Mouse (Mus musculus) heart, embryonic 10.5 days (tissue): ENCODE data around the gene Osbpl8. TPM values are rescaled to one million over a fixed set of nuclear protein-coding genes. Genes with fewer than 3 reads are reported as not detected.

Experiments used
- DNase-seq: peaks from one replicate; pipeline ENCODE4 v3.0.0-alpha.2; 2017; ENCODE audit warnings: low spot score
- H3K27ac ChIP-seq: fragments of 300-500 bp; sonication (generic); 2 replicates; pipeline ENCODE4 v1.5.1; 2016; ENCODE audit warnings: mild to moderate bottlenecking
- H3K27me3 ChIP-seq: fragments of 300-500 bp; sonication (generic); 2 replicates; pipeline ENCODE4 v1.6.1; 2016; ENCODE audit warnings: mild to moderate bottlenecking; ENCODE audit not compliant: poor library complexity, insufficient read depth, severe bottlenecking
- H3K36me3 ChIP-seq: fragments of 300-500 bp; sonication (generic); 2 replicates; pipeline ENCODE4 v1.6.1; 2016; ENCODE audit warnings: mild to moderate bottlenecking, moderate library complexity
- H3K4me1 ChIP-seq: fragments of 300-500 bp; sonication (generic); 2 replicates; pipeline ENCODE4 v1.6.1; 2016; ENCODE audit warnings: mild to moderate bottlenecking
- H3K4me3 ChIP-seq: fragments of 300-500 bp; sonication (generic); 2 replicates; pipeline ENCODE4 v1.5.1; 2016; ENCODE audit warnings: mild to moderate bottlenecking, moderate library complexity
- H3K9me3 ChIP-seq: fragments of 300-500 bp; sonication (generic); 2 replicates; pipeline ENCODE4 v1.6.1; 2016; ENCODE audit warnings: mild to moderate bottlenecking, moderate library complexity
- WGBS: fragments of 180-500 bp; shearing (Covaris S2); methylation state at CpG from one replicate; pipeline ENCODE4 v1.1.7; 2016; 5-methylcytosine and 5-hydroxymethylcytosine counted together
- polyA plus RNA-seq: library from polyadenylated mRNA; unstranded; fragments of >200 nt; fragmentation: Nextera tagmentation; extraction: Ambion mirVana; gene quantifications from 2 replicates; pipeline ENCODE4 v1.2.1, GENCODE M21; 2016

The Osbpl8 gene
- 11.5 and 18.2 TPM in 2 replicates for polyA plus RNA-seq

GRCm38 (mm10) chr10:111164304-111165218 is at the start of gene Osbpl8:
Gene Osbpl8 (plus strand): TSS chr10:111164752.
- H3K27me3 ChIP-seq, result no peaks in the 10 kb centered on the region
- no peaks in the 10 kb centered on the region for H3K9me3 ChIP-seq
- under 1% methylated on average over 84 of the region's 84 CpGs for WGBS
- no peaks in the 10 kb centered on the region for H3K36me3 ChIP-seq
- peaks cover 28% of the 10 kb centered on the region for H3K4me1 ChIP-seq
- DNase-seq, result peak; percentile 99
- H3K27ac ChIP-seq, result peak within 1 kb of the TSS; percentile 97
- H3K4me3 ChIP-seq, result peak within 1 kb of the TSS; percentile 97

- Histone ChIP-seq H3K4me3 (no peak overlapping the region), H3K27me3 (no peaks in the 10 kb centered on the region), H3K27ac (no peak overlapping the region), H3K9me3 (no peaks in the 10 kb centered on the region), H3K4me1 (peaks cover 4% of the 10 kb centered on the region; the same call in 1 of the 2 replicates), H3K36me3 (no peaks in the 10 kb centered on the region)
- DNase-seq, result no peak
- 63% methylated on average over 7 of the region's 7 CpGs for WGBS
Measured at GRCm38 (mm10) chr10:111117198-111117845, 47.2 kb upstream of the Osbpl8 start.

- no peaks in the 10 kb centered on the region for H3K9me3 ChIP-seq
- no peaks in the 10 kb centered on the region for H3K36me3 ChIP-seq
- no peaks in the 10 kb centered on the region for H3K27me3 ChIP-seq
- H3K4me1 ChIP-seq, result peaks cover 4% of the 10 kb centered on the region; the same call in 1 of the 2 replicates
- no peak overlapping the region for H3K27ac ChIP-seq
- WGBS, result 73% methylated on average over 9 of the region's 9 CpGs
- no peak for DNase-seq
- no peak overlapping the region for H3K4me3 ChIP-seq
Measured at GRCm38 (mm10) chr10:111118292-111118691, 46.3 kb upstream of the Osbpl8 start.

GRCm38 (mm10) chr10:111118991-111119650 is 45.4 kb upstream of the Osbpl8 start:
- Histone ChIP-seq H3K27ac (no peak overlapping the region), H3K4me1 (peaks cover 4% of the 10 kb centered on the region; the same call in 1 of the 2 replicates), H3K36me3 (no peaks in the 10 kb centered on the region), H3K27me3 (no peaks in the 10 kb centered on the region), H3K4me3 (no peak overlapping the region), H3K9me3 (no peaks in the 10 kb centered on the region)
- no peak for DNase-seq
- WGBS, result 59% methylated on average over 3 of the region's 3 CpGs

GRCm38 (mm10) chr10:111119756-111120155 is 44.8 kb upstream of the Osbpl8 start:
- no peaks in the 10 kb centered on the region for H3K36me3 ChIP-seq
- no peak overlapping the region for H3K4me3 ChIP-seq
- peaks cover 4% of the 10 kb centered on the region; the same call in 1 of the 2 replicates for H3K4me1 ChIP-seq
- no peaks in the 10 kb centered on the region for H3K27me3 ChIP-seq
- DNase-seq, result no peak
- no peaks in the 10 kb centered on the region for H3K9me3 ChIP-seq
- no peak overlapping the region for H3K27ac ChIP-seq

- Histone ChIP-seq H3K36me3 (no peaks in the 10 kb centered on the region), H3K9me3 (no peaks in the 10 kb centered on the region), H3K4me3 (no peak overlapping the region), H3K4me1 (no peaks in the 10 kb centered on the region), H3K27me3 (no peaks in the 10 kb centered on the region), H3K27ac (no peak overlapping the region)
- 71% methylated on average over 10 of the region's 10 CpGs for WGBS
- no peak for DNase-seq
Measured at GRCm38 (mm10) chr10:111122864-111123398, 41.6 kb upstream of the Osbpl8 start.

GRCm38 (mm10) chr10:111124175-111124574 is 40.4 kb upstream of the Osbpl8 start:
- Histone ChIP-seq H3K27ac (no peak overlapping the region), H3K4me3 (no peak overlapping the region), H3K36me3 (no peaks in the 10 kb centered on the region), H3K4me1 (no peaks in the 10 kb centered on the region), H3K27me3 (no peaks in the 10 kb centered on the region), H3K9me3 (no peaks in the 10 kb centered on the region)
- WGBS, result 86% methylated on average over 7 of the region's 7 CpGs
- no peak for DNase-seq

GRCm38 (mm10) chr10:111124767-111125315 is 39.7 kb upstream of the Osbpl8 start:
- no peak overlapping the region for H3K4me3 ChIP-seq
- DNase-seq, result no peak
- H3K36me3 ChIP-seq, result no peaks in the 10 kb centered on the region
- WGBS, result 14% methylated on average over 1 of the region's 1 CpGs
- H3K27ac ChIP-seq, result no peak overlapping the region
- no peaks in the 10 kb centered on the region for H3K9me3 ChIP-seq
- H3K27me3 ChIP-seq, result no peaks in the 10 kb centered on the region
- H3K4me1 ChIP-seq, result no peaks in the 10 kb centered on the region

- 87% methylated on average over 10 of the region's 10 CpGs for WGBS
- Histone ChIP-seq H3K4me3 (no peak overlapping the region), H3K9me3 (no peaks in the 10 kb centered on the region), H3K4me1 (no peaks in the 10 kb centered on the region), H3K27me3 (no peaks in the 10 kb centered on the region), H3K36me3 (no peaks in the 10 kb centered on the region), H3K27ac (no peak overlapping the region)
- DNase-seq, result no peak
Measured at GRCm38 (mm10) chr10:111127388-111127787, 37.2 kb upstream of the Osbpl8 start.

GRCm38 (mm10) chr10:111128493-111128892 is 36.1 kb upstream of the Osbpl8 start:
- Histone ChIP-seq H3K36me3 (no peaks in the 10 kb centered on the region), H3K27me3 (no peaks in the 10 kb centered on the region), H3K9me3 (no peaks in the 10 kb centered on the region), H3K4me1 (no peaks in the 10 kb centered on the region), H3K4me3 (no peak overlapping the region), H3K27ac (no peak overlapping the region)
- DNase-seq, result no peak
- 72% methylated on average over 3 of the region's 3 CpGs for whole genome bisulfite sequencing

GRCm38 (mm10) chr10:111129867-111130620 is 34.5 kb upstream of the Osbpl8 start:
- no peak overlapping the region for H3K27ac ChIP-seq
- no peaks in the 10 kb centered on the region for H3K9me3 ChIP-seq
- H3K4me1 ChIP-seq, result no peaks in the 10 kb centered on the region
- no peak overlapping the region for H3K4me3 ChIP-seq
- 86% methylated on average over 15 of the region's 15 CpGs for WGBS
- no peaks in the 10 kb centered on the region for H3K36me3 ChIP-seq
- no peak for DNase-seq
- H3K27me3 ChIP-seq, result no peaks in the 10 kb centered on the region

- DNase-seq, result no peak
- H3K27ac ChIP-seq, result no peak overlapping the region
- no peaks in the 10 kb centered on the region for H3K4me1 ChIP-seq
- no peak overlapping the region for H3K4me3 ChIP-seq
- 69% methylated on average over 3 of the region's 3 CpGs for WGBS
- no peaks in the 10 kb centered on the region for H3K9me3 ChIP-seq
- no peaks in the 10 kb centered on the region for H3K27me3 ChIP-seq
- no peaks in the 10 kb centered on the region for H3K36me3 ChIP-seq
Measured at GRCm38 (mm10) chr10:111130872-111131271, 33.7 kb upstream of the Osbpl8 start.
